Mouse (Mus musculus): ENCODE measurements around the gene Pik3ap1.
"Not testable (repeated sequence)": the region's sequence is repeated elsewhere in the genome, so short reads cannot be mapped to it uniquely, and the experiment has no call there.

Pik3ap1 gene

DNA sequence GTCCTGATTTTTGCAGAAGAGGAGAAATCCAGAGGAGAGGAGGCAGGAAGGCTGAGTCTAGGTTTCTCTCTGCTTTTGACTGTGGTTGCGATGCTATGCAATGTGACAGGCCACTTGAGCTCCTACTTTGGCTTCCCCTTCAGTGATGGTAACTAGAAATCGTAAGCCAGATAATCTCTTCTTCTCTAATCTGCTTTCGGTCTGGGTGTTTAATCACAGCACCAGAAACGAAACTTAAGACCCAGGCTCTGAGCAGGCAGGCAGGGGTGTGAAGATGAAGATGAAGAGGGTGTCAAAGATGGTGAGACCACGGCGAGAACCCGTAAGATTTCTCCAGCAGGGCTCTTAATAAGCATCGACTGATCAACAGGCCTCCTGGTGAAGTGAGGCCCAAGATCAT, 51.9 kb downstream of the Pik3ap1 start:
- DNase-seq (ENCODE audit: low spot score in 2 of 2), result no peak

DNA sequence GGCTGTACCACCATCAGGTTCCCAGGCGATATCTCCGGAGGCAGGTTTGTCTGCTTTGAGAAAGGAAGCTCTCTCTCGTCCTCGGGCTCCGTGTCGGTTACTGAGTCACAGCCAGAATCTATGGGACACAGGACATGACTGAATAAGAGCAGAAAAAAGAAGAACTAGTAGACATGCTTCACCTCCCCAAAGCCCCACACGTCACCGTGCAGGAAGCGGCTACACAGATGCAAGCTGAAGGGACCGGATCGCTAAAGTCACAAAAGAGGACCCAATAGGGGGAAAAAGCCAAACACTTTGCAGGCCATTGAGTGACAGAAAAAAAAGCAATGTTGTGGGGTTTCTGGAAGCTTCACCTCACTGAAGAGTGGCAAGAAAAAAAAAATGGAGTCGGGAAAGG, 52.7 kb downstream of the Pik3ap1 start:
- no peak for DNase-seq (ENCODE audit: low spot score in 2 of 2)

DNA sequence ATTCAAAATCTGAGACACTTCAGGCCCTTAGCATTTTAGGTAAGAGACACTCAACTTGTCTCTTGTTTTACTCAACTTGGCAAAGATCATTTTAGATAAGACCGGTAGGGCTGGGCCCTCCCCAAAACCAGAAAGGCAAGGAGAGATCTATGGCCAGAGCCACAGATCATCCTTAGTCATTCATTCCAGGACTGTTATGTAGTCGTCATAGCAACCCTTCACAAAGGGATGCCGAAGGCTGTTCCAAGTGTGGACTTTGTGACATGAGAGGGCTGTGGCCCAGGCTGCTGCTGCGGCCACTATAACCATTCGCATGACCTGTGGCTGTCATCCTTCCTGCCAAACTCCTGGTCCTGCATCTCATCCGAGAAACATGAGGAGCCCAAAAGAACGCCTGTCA, 54.5 kb downstream of the Pik3ap1 start:
- DNase-seq (ENCODE audit: low spot score in 2 of 2), result no peak

DNA sequence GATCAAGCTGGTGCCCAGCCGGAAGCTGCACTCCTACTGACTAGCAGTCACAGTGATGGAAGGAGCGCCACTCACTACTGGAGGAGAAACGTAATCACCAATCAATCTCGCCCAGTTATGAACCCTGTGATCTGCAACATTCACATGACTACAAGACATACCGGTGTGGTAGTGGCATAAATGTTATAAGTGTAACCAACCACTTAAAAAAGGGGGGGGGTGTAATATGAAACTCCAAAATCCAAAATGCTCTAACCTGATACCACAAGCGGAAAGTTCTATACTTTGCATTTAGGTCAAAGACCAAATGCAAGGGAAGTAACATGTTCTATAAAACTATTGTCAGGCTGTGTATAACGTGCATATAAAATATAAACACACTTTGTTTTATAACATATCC, 54.9 kb downstream of the Pik3ap1 start:
- DNase-seq (ENCODE audit: low spot score in 2 of 2), result no peak

DNA sequence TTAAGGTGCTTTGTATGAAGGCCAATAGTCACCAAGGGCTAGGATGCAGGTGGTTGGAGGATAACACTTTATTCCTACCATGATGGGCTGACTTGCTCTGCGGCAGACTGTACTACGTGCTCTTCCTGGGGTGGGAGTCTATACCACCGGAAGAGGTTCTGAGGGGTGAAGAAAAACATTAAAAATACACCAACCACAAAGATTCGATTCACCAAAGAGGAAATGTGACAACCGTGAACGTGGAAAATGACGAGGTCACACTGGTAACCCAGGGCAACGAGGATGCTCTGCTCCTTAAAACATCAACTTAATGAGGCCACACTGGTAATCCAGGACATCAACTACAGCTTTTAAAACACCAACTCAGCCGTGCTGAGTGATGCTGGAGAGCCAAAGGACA, 56.2 kb downstream of the Pik3ap1 start:
- DNase-seq (ENCODE audit: low spot score in 2 of 2), result no peak

DNA sequence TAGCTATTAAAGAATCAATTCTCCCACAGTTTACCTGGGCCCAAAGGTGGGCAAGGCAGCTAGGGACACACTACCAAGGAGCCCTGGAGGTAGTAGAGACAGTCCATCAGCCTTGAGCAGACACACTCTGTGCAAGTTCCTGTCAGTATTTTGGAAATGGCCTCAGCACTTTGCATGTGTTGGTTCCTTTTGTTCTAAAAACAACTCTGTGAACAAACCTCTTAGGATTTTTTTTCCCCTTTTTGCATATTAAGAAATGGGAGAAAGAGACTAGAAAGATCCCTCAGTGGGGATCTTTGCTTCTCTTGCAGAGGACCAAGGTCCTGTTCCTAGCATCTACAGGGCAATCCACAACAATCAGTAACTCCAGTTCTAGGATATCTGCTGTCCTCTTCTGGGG, 61.1 kb downstream of the Pik3ap1 start:
- no peak for DNase-seq (ENCODE audit: low spot score in 2 of 2)

DNA sequence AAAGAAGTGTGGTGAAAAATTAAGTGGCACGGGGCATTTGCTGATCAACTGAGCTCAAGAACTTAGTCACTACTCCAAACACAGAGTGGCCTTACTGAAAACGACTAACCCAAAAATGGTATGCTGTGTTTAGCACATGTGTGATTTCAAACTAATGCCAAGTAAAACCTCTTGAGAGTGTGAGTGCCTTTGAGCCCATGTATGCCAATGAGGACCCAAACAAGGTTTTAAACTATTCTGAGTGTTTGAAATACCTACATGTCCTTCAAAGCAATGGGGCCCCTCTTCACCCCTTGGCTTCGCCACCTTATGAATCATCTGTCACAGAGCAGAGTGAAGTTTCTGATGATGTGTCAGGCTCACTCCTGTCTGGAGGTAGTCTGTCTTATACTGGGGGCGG, 61.8 kb downstream of the Pik3ap1 start:
- DNase-seq (ENCODE audit: low spot score in 2 of 2), result no peak

DNA sequence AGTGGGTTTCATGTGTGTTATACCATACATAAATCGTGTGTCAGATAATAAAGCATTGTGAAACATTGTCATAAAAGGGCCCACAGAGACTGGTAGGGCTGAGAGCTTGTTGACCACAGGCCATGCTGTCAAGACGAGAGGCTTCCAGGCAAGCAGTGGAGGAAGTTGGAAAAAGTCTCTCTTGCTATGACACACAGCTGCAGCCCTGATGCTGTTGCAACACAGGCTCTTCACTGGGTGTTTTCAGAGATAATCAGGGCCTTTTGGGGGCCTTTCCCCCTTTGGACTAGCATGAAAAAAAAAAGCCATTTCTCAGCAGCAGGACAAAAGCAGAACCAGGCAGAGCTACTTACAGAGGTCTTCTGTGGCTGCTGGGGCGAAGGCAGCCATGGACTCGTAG, 63.8 kb downstream of the Pik3ap1 start:
- no peak for DNase-seq (ENCODE audit: low spot score in 2 of 2)

DNA sequence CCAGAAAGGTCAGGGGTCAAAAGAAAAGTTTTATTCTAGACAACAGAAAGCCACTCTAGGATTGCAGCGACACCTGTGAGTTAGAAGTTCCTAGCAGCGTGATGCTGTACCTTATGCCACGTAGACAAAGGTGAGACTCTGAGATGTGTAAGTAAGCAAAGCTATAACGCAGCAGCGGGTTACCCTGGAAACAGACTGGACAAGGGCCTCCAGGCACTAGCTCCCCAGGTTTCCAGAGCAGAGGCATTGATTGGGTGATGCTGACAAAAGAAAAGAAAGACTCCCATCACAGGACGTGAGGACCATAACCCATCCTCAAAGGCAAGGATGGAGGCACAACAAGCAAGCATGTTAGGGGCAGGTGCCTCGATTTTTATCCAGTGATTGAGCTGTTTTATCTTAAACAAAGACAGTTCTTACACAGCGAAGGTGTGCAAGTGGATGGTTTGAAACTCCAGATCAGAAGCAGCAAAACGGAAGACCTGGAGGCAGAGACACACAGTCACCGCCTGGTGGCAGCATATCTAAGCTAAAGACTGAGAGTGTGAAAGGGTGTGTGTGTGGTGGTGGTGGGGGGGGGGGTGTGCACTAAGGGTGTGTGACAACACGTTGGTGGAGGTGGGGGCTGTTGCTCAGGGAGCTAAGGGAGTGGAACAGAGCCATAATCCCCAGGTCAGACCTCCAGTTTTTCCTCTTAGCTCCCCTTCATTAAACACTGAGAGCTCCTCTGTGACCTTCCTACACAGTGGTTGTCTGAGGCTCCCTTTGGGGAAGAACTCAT, 67.4 kb downstream of the Pik3ap1 start:
- no peak for DNase-seq (ENCODE audit: low spot score in 2 of 2)

DNA sequence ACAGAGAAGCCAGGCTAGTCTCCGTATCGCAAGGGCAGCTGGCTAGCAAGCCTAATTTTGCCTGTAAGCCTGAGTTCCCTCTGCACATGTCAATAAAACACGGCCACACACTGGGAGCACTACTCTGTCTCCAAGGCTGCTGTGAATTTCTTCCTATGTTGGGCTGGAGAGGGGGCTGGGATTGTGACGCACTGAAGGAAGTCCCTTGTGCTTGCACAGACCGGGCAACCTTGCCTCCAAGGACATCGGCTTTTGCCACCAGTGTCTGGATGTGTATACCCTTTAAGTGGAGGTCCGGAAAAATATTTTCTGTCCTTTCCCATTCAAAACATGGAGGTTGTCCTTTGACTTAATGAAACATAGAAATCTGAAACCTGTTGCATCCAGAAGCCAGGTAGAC, 70.2 kb downstream of the Pik3ap1 start:
- no peak for DNase-seq (ENCODE audit: low spot score in 2 of 2)

DNA sequence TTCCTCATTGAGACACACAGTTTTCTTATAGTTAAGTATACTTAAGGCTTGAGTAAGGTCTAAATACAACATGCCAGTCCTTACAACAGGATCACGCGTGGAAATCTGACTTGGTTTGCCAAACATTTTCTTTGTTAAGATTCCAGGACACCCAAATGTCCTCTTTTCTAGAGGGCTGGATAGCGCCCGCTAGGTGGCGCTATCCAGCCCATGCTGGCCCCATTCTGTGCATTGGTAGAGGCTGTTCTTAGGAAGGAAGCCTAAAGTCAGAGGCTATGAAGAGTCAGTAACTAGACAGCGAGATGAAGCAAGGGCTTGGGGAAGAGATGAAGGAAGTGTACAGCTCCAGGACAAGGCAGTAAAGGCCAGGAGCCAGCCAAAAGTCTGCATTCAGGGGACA, 71.2 kb downstream of the Pik3ap1 start:
- no peak for DNase-seq (ENCODE audit: low spot score in 2 of 2)

DNA sequence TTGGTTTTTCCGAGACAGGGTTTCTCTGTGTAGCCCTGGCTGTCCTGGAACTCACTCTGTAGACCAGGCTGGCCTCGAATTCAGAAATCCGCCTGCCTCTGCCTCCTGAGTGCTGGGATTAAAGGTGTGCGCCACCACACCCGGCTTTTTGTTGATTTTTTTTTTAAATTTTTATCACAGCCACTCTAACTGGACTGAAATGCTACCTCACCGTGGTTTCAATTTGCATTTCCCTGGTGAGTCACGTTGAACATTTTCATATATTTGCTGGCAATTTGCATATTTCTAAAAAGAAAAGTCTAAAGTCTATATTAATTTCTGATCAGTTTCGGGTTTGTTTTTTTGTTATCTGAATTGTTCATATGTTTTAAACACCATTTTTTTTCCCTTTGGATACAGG, 72.3 kb downstream of the Pik3ap1 start:
- DNase-seq (ENCODE audit: low spot score in 2 of 2), result not testable (repeated sequence)

DNA sequence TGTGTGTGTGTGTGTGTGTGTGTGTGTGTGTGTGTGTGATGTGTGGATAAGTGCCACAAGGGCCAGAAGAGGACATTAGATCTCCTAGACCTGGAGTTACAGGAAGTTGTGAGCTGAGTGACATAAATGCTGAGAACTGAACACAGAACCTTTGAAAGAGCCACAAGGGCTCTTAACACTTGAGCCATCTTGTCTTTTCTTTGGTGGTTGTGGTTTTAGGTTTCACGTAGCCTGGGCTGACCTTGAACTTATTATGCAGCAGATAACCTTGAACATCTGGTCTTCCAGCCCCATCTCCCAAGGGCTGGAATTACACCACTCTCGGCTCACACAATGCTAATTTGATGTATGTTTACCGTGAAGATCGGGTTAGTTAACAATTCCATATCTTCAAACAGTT, 72.9 kb downstream of the Pik3ap1 start:
- DNase-seq (ENCODE audit: low spot score in 2 of 2), result no peak

DNA sequence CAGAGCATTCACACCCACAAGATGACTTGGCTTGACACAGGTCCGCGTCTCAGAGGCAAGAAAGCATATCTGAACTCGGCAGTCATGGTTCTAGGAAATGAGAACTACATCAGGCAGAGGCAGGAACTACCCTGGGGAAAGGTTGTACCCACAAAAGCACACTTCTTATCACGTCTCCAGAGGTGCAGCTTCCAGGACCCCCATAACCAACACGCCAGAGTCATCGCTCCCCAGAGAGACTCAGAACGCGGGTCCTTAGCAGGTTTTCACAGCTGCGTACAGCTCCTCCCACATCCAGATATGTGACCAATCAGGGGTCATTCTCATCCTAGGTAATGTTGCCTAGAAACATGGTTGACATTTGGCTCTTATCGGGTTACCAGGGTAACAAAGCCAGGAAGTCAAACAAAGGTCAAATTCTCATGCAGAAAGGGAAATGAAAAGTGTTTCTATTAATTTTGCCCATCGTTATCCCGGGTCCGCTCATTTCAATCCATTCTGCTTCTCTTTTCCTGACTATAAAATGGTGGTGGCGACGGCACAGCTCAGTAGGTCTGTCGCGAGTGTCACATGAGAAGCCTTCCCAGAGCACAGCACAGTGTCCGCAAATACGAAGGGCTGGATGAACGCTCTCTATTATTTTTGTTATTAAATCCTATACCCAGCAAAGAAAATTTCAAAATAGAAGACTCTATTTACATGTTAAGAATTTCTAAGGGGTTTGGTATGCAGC, 73.8 kb downstream of the Pik3ap1 start:
- DNase-seq (ENCODE audit: low spot score in 2 of 2), result no peak

DNA sequence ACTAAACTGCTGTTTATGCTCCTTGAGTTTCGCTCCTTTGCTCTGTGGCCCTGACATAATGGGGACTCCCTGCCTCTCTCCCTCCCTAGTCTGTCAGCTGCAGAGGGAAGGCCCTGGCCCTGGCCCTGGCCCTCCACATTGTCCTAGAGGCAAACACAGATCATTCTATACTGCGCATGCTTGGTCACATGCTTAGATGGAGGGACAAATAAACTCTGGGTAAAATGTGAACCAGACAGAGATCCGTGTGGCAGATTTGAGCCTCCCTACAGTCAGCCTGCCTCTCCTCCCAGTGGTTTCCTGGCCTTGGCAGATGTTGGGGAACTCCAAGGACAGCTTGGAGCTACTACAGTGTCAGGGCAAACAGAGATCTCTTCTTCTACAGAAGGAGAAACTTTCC, 81.0 kb downstream of the Pik3ap1 start:
- no peak for DNase-seq (ENCODE audit: low spot score in 2 of 2)

DNA sequence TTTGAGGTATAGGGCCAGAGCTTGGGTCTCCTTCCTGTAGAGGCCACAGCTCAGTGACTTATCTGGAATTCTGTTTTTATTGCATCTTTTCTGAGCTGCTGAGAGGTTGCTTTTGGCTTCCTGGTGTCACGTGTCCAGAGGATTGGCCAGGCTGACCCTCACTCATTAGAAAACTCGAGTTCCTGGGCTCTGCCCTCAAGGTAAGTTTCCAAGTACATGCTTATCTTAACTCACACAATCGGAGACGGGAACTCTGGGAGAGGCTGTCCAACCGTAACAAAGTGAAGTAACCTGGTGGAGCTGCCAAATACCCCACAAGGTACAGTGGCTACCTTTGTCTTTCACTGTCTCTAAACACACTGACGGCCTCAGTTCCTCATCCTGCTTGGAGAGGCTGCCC, 81.5 kb downstream of the Pik3ap1 start:
- no peak for DNase-seq (ENCODE audit: low spot score in 2 of 2)

DNA sequence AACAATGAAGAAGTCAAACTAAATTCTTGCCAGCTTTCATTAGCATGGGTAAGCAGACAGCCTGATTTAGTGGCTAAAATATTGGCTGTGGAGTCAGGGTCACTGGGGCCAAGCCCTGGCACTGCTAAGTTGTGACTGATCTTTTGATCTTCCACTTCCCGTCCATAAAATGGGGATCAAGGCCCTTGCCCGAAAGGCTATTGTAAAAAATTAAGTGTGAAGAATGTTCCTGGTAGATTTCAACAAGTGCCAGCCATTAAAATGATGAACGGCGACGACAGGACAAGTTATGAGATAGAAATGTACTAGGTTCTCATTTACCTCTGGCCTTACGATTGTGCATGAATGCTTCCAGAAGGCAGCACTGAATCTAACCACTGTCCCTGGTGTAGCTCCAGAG, 83.0 kb downstream of the Pik3ap1 start:
- no peak for DNase-seq (ENCODE audit: low spot score in 2 of 2)

DNA sequence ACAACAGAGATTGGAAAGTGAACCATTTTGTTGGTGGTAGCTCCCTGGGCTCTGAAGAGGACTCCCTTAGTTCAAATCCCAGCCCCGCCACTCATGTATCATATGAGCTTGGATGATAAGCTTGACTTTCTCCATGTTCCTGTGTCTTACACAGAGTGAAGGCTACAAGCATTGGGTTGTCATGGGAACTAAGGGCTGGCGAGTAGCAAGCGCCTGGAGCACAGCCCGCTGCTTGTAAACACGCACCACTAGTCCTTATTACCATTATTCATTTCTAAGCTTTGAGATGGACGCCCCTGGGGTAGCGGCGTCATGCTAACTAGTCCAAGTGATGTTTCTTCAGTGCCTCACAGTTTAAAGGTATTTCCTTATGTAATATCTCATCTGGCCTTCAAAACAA, 85.5 kb downstream of the Pik3ap1 start:
- DNase-seq (ENCODE audit: low spot score in 2 of 2), result no peak

DNA sequence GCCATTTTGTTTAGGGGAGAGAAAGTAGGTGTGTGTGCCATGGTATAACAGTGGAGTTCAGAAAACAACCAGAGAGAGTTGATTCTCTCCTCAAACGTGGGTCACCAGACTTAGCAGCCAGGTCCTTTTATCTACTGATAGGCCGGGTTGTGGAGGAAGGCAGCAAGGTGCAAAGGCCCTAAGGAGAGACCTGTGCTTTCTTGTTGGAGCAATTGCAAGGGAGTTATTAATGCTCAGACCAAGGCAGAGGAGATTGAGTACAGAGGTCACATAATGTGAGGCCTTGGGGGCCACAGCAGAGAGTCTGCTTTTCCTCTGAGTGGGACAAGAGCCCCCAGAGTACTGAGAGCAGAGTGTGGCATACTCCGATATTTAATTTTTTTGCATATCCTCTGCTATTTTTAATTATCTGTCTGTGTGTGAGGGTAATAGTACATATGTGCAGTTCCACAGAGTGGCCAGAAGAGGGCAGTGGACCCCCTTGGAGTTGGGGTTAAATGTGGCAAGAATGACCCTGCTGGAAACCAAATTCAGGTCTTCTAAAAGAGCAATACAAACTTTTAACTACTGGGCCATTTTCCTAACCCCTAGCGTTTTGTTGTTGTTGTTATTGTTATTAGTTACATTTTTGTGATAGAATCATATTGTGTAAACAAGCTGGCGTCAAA, 93.8 kb downstream of the Pik3ap1 start:
- no peak for DNase-seq (ENCODE audit: low spot score in 2 of 2)

DNA sequence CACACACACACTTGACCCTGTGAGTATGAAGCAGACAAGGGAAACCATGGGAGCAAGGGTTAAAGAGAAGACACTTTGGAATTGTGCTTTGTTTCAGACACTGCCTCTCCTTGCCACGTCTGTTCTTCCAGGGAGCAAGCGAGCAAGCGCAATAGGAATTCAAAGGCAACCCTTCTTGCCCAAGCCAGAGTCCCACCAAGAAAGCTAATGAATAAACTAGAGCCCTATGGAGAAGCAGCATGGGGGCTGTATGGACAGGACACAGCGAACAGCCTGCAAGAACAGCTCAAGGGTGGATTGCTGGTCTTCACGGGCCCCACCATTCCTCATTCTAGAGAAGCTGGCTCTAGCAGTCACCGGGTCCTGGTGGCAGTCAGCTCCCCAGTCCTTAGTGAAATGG, 96.3 kb downstream of the Pik3ap1 start:
- no peak for DNase-seq (ENCODE audit: low spot score in 2 of 2)

DNA sequence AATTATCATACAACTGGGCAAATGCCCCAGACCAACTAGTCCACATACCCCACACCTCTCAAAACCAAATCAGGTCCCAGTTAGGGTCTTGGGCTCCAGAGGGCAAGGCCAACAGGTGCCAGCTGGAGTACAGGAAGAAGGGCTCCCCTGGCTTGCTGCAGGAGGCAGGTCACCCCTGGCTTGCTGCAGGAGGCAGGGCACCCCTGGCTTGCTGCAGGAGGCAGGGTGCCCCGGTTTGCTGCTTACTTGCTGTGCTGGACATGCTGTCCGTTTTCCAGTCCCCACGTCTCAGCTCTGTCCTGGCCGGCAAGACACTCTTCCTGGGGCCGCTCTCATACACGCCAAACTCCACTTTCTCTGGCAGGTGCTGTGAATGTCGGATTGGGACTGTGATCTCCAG, 97.7 kb downstream of the Pik3ap1 start:
- no peak for DNase-seq (ENCODE audit: low spot score in 2 of 2)

DNA sequence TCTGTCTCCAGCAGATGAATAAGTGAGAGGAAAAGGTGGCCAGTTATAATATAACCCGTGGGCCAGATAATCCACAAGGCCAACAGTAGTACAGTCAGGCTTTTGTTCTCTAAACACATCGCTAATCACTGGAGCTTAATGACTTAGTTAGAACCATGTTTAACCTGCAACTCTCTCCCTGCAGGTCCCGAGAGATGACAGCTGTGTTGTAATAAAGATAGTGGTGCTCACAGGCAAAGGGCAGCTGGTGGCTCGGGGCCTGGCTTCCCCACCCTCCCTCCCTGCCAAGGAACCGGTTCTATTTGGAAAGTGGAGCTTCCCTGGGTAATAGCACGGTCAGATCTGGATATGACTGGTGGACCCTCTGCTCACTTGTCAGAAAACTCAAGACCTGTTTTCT, 100.4 kb downstream of the Pik3ap1 start:
- no peak for DNase-seq (ENCODE audit: low spot score in 2 of 2)

DNA sequence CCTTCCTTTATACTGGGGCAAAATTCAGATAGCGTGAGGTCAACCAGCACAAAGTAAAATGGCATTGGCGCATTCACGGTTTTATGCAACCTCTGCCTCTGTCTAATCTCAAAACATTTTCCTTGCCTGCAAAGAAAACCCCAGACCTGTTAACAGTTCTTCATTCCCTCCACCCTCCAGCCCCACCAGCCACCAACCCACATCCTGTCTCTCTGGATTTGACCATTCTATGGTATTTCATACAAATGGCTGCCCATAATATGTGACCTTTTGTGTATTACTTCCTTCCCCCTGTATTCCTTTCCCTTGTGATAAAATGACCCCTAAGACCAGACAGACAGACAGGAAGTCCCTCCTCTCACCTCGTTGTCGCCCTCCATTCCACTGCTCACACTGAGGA, 102.2 kb downstream of the Pik3ap1 start:
- no peak for DNase-seq (ENCODE audit: low spot score in 2 of 2)

Measured in urinary bladder, postnatal 4 days (tissue).